Mouse (Mus musculus) limb, embryonic 14.5 days (tissue): ENCODE results near the gene Arl14. TPM values are rescaled to one million over a fixed set of nuclear protein-coding genes. Genes with fewer than 3 reads are reported as not detected.
A peak's percentile ranks its signal among the peaks of the same experiment; 100 is the strongest.
"Not testable (repeated sequence)": the region's sequence is repeated elsewhere in the genome, so short reads cannot be mapped to it uniquely, and the experiment has no call there.

ENCODE experiments used
- ATAC-seq: fragments of 200-750 bp; cut with Nextera tagmentation; 2 replicates; pipeline ENCODE4 v1.8.0; 2017; ENCODE audit warnings: low read depth, moderate number of reproducible peaks, moderate TSS enrichment; ENCODE audit not compliant: low FRiP score
- DNase-seq: peaks from one replicate; pipeline ENCODE4 v3.0.0-alpha.2; 2015; ENCODE audit warnings: low spot score
- H3K27ac ChIP-seq: fragments of 300-500 bp; sonication (generic); replicated peaks from 2 replicates; pipeline ENCODE4 v1.5.1; 2014; ENCODE audit warnings: low read depth, mild to moderate bottlenecking, low read length, moderate library complexity, mixed read lengths
- H3K27me3 ChIP-seq: fragments of 300-500 bp; sonication (generic); 2 replicates; pipeline ENCODE4 v1.6.1; 2014; ENCODE audit warnings: low read length, mixed read lengths; ENCODE audit not compliant: control insufficient read depth, insufficient read depth
- H3K36me3 ChIP-seq: fragments of 300-500 bp; sonication (generic); 2 replicates; pipeline ENCODE4 v1.6.1; 2014; ENCODE audit warnings: mild to moderate bottlenecking, low read length, moderate library complexity, mixed read lengths; ENCODE audit not compliant: control insufficient read depth, insufficient read depth
- H3K4me1 ChIP-seq: fragments of 300-500 bp; sonication (generic); 2 replicates; pipeline ENCODE4 v1.6.1; 2014; ENCODE audit warnings: antibody characterized with exemption, low read length, mixed read lengths; ENCODE audit not compliant: control insufficient read depth, insufficient read depth
- H3K4me2 ChIP-seq: fragments of 300-500 bp; sonication (generic); replicated peaks from 2 replicates; pipeline ENCODE4 v1.6.1; 2014; ENCODE audit warnings: low read depth, mild to moderate bottlenecking, low read length, moderate library complexity; ENCODE audit not compliant: severe bottlenecking
- H3K4me3 ChIP-seq: fragments of 300-500 bp; sonication (generic); replicated peaks from 2 replicates; pipeline ENCODE4 v1.5.1; 2014; ENCODE audit warnings: low read length
- H3K9ac ChIP-seq: fragments of 300-500 bp; sonication (generic); 2 replicates; pipeline ENCODE4 v1.6.1; 2014; ENCODE audit warnings: mild to moderate bottlenecking, low read depth, low read length, moderate library complexity; ENCODE audit not compliant: severe bottlenecking
- H3K9me3 ChIP-seq: fragments of 300-500 bp; sonication (generic); 2 replicates; pipeline ENCODE4 v1.6.1; 2016; ENCODE audit warnings: low read length; ENCODE audit not compliant: control insufficient read depth
- POLR2A ChIP-seq: fragments of 200-500 bp; IDR thresholded peaks from 2 replicates; pipeline ENCODE4 v1.8.0; 2012; ENCODE audit warnings: inconsistent platforms, mild to moderate bottlenecking, moderate library complexity, borderline replicate concordance; ENCODE audit not compliant: insufficient read depth, insufficient read length; ENCODE audit errors: extremely low read depth
- WGBS: fragments of 180-500 bp; shearing (Covaris S2); extraction: QIAGEN DNeasy Blood & Tissue Kit; methylation state at CpG from one replicate; pipeline ENCODE4 v1.1.7; 2014; 5-methylcytosine and 5-hydroxymethylcytosine counted together
- polyA plus RNA-seq, 2 experiments: library from polyadenylated mRNA; depleted of rRNA in 1 of 2; stranded (reverse) in 1 of 2; unstranded in 1 of 2; fragments of >200 nt; fragmentation: Nextera tagmentation in 1 of 2; extraction: Ambion mirVana in 1 of 2; gene quantifications; 2 replicates each; pipeline versions ENCODE4 v1.2.1 to v1.2.3; 2012 to 2014

Arl14 gene
- polyA plus RNA-seq, 2 experiments: not detected

DNA sequence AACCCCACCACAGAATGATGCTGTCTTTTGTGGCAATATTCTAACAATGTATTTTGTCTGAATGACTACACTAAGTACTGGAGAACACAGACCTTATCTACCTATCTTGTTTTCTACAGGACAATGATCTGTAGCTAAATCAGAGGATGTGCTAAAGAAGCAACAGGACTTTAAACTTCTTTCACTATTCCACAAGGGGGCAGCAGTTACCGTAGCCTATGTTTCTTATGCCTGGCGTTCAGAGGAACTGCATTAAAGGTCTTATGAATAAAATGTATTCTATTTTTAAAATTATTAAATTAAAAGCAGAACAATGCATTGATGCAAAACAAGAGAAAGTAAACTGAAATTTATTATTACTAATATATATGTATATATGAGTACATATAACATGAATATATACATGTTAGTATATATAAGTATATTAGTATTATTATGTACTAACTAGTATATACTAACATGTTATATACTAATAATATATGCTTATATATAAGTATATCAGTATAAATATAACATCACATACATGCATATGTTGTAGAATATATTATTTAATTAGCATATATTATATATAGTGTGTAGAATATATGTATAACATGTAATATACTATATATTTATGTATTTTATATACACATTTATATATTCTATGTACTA is 35.0 kb downstream of the Arl14 start:
- peak; percentile 89 for DNase-seq
- ATAC-seq: no peak; the same call in 1 of the 2 replicates

GRCm38 (mm10) chr3:69263010-69263643 is 40.9 kb downstream of the Arl14 start:
- no peak for ATAC-seq
- H3K9me3 ChIP-seq: no peaks in the 10 kb centered on the region

More for the DNA sequence above, 35.0 kb downstream of the Arl14 start:
- Histone ChIP-seq H3K4me1 (no peaks in the 10 kb centered on the region), H3K27me3 (no peaks in the 10 kb centered on the region), H3K27ac (no peak overlapping the region), H3K9ac (no peak overlapping the region), H3K4me3 (no peak overlapping the region), H3K4me2 (no peak overlapping the region), H3K36me3 (no peaks in the 10 kb centered on the region), H3K9me3 (no peaks in the 10 kb centered on the region)
- 6% methylated on average over 2 of the region's 2 CpGs for WGBS
- TF ChIP-seq POLR2A: no peak

DNA sequence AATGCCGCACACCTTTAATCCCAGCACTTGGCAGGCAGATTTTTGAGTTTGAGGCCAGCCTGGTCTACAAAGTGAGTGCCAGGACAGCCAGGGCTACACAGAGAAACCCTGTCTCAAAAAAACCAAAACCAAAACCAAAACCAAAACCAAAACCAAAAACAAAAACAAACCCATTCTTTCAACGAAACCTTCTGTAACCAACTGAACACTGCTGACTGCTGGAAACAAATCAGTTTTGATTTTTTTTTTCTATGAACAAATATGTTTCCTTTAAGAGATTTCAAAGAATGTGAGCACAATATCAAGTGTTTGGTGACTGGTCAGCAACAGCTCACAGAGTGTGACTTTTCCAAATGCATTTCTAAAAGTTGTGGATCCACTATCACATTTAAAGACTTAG is 42.1 kb downstream of the Arl14 start:
- not testable (repeated sequence) for H3K4me3 ChIP-seq, H3K4me2 ChIP-seq, H3K9ac ChIP-seq, H3K4me1 ChIP-seq, ATAC-seq, DNase-seq, H3K9me3 ChIP-seq, H3K27ac ChIP-seq, H3K27me3 ChIP-seq, H3K36me3 ChIP-seq
- WGBS: 66% methylated on average over 2 of the region's 2 CpGs

More at GRCm38 (mm10) chr3:69263010-69263643, 40.9 kb downstream of the Arl14 start:
- H3K4me3 ChIP-seq: no peak overlapping the region
- H3K27me3 ChIP-seq: no peaks in the 10 kb centered on the region
- H3K4me1 ChIP-seq: no peaks in the 10 kb centered on the region
- no peak for DNase-seq
- no peak overlapping the region for H3K27ac ChIP-seq
- no peak overlapping the region for H3K4me2 ChIP-seq
- H3K9ac ChIP-seq: no peak overlapping the region
- H3K36me3 ChIP-seq: no peaks in the 10 kb centered on the region
- TF ChIP-seq POLR2A: no peak
- whole genome bisulfite sequencing: 72% methylated on average over 7 of the region's 7 CpGs

DNA sequence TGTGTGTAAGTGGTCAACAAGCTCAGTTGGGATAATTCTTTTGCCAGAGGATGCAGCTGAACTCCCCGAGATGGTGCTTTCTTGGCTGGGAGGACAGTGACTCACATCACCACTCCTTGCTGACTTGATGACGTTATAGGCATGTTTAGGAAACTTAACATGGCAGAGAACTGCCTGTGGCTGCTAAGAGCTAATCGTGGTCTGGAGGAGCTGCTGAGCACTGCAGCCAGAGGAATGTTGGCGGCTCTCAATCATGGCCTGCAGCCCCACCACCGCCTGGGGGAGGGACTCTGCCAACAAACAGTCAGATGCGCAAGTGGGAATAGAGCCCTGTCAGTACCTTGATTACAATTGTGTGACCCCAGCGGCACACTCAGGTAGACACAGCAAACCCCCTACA is 49.6 kb downstream of the Arl14 start:
- Histone ChIP-seq H3K36me3 (no peaks in the 10 kb centered on the region), H3K4me2 (no peak overlapping the region), H3K4me1 (no peaks in the 10 kb centered on the region), H3K27ac (no peak overlapping the region), H3K9ac (no peak overlapping the region), H3K9me3 (no peaks in the 10 kb centered on the region), H3K4me3 (no peak overlapping the region), H3K27me3 (no peaks in the 10 kb centered on the region)
- WGBS: 62% methylated on average over 7 of the region's 7 CpGs
- DNase-seq: no peak
- ATAC-seq: no peak
- TF ChIP-seq POLR2A: no peak

Other genes with a start within 250 kb of the Arl14 start
- gene Ift80, start 217.8 kb upstream of the Arl14 start, polyA plus RNA-seq (2012; rRNA removed): 19.2 and 24.3 TPM in 2 replicates
- gene Ift80, start 217.8 kb upstream of the Arl14 start, polyA plus RNA-seq (2014; fragmentation: Nextera tagmentation; extraction: Ambion mirVana): 16.4 and 18.9 TPM in 2 replicates
- gene Smc4, start 217.7 kb upstream of the Arl14 start, polyA plus RNA-seq (2012; rRNA removed): 23.7 and 46.1 TPM in 2 replicates
- gene Smc4, start 217.7 kb upstream of the Arl14 start, polyA plus RNA-seq (2014; fragmentation: Nextera tagmentation; extraction: Ambion mirVana): 118 and 130 TPM in 2 replicates
- gene Trim59, start 177.7 kb upstream of the Arl14 start, polyA plus RNA-seq (2012; rRNA removed): 27.4 and 29.1 TPM in 2 replicates
- gene Trim59, start 177.7 kb upstream of the Arl14 start, polyA plus RNA-seq (2014; fragmentation: Nextera tagmentation; extraction: Ambion mirVana): 84.6 and 91.9 TPM in 2 replicates
- gene Kpna4, start 95.3 kb upstream of the Arl14 start, polyA plus RNA-seq (2012; rRNA removed): 21.2 and 25.6 TPM in 2 replicates
- gene Kpna4, start 95.3 kb upstream of the Arl14 start, polyA plus RNA-seq (2014; fragmentation: Nextera tagmentation; extraction: Ambion mirVana): 34.3 and 37.5 TPM in 2 replicates
- 7.1 and 7.7 TPM in 2 replicates for gene Ppm1l, start 94.4 kb downstream of the Arl14 start, polyA plus RNA-seq (2012; rRNA removed)
- 12.2 and 14.2 TPM in 2 replicates for gene Ppm1l, start 94.4 kb downstream of the Arl14 start, polyA plus RNA-seq (2014; fragmentation: Nextera tagmentation; extraction: Ambion mirVana)